Mouse (Mus musculus): ENCODE measurements at regions not wholly inside any gene's neighbourhood (a gene's known extent, or its start where the extent isn't known, plus 50 kb on each side); places are given as distances from the start of the nearest gene placed in this dataset.

DNA sequence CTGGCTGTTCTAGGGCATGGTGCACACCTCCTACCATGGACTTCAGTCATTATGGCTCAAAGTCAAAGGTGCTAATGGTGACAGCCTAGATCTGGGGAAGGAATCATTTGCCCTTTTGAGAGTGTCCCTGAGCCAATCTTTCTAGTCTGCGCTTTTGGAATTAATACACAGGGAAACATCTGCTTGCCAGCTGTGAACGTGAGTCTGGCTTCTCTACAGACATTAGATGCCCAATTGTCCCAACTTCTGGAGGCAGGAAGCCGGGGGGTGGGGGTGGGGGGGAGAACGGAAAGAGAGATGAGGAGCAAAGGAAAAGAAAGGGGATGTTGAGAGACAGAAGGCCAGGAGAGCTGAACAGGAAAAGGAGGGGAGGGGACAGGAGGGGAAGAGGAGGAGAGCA is 377.9 kb upstream of the Spred2 start:
- TF ChIP-seq CTCF (IDR thresholded peaks at IDR 0.05; ENCODE audit: low read depth, low read length) = no peak
- no peak for TF ChIP-seq EP300 (IDR thresholded peaks at IDR 0.05; ENCODE audit: insufficient read depth, low read depth, low read length)
- no peak for TF ChIP-seq POLR2A (IDR thresholded peaks at IDR 0.05; ENCODE audit: insufficient read depth, low read length)
